Mouse (Mus musculus) cerebellum, adult (tissue): Measurements from ENCODE around the gene Fam173a.
"Not testable (repeated sequence)": the region's sequence is repeated elsewhere in the genome, so short reads cannot be mapped to it uniquely, and the experiment has no call there.

Experiments
- ATAC-seq: cut with Nextera tagmentation; 2 replicates; pipeline ENCODE4 v1.9.2; 2017; ENCODE audit warnings: mild to moderate bottlenecking, moderate library complexity, mixed read lengths; ENCODE audit not compliant: insufficient number of reproducible peaks, low FRiP score, low TSS enrichment

The Fam173a gene

GRCm38 (mm10) chr17:25829558-25830017 lies 36.9 kb upstream of the Fam173a start:
- ATAC-seq: no peak

- ATAC-seq: peak; percentile 27; the same call in 1 of the 2 replicates
These were observed 36.2 kb upstream of the Fam173a start, which contains the start of gene Jmjd8 for GRCm38 (mm10) chr17:25828712-25829557. TSS of gene Jmjd8 (plus strand) at chr17:25828867.

GRCm38 (mm10) chr17:25828223-25828594 lies 35.5 kb upstream of the Fam173a start:
- ATAC-seq: no peak

- ATAC-seq: no peak
These were observed 35.0 kb upstream of the Fam173a start for GRCm38 (mm10) chr17:25827546-25828222.

GRCm38 (mm10) chr17:25827011-25827410 lies 34.3 kb upstream of the Fam173a start:
- ATAC-seq: no peak

DNA sequence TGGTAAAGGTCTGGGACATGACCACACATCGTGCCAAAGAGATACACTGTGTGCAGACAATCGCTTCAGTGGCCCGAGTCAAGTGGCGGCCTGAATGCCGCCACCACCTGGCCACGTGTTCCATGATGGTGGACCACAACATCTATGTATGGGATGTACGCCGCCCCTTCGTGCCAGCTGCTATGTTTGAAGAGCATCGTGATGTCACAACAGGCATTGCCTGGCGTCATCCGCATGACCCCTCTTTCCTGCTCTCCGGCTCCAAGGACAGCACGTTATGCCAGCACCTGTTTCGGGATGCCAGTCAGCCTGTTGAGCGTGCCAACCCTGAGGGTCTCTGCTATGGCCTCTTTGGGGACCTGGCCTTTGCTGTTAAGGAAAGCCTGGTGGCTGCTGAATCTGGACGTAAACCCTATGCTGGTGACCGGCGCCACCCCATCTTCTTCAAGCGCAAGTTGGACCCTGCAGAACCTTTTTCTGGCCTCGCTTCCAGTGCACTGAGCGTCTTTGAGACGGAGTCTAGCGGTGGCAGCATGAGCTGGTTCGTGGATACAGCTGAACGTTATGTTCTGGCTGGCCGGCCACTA lies 33.4 kb upstream of the Fam173a start:
- ATAC-seq: no peak

DNA sequence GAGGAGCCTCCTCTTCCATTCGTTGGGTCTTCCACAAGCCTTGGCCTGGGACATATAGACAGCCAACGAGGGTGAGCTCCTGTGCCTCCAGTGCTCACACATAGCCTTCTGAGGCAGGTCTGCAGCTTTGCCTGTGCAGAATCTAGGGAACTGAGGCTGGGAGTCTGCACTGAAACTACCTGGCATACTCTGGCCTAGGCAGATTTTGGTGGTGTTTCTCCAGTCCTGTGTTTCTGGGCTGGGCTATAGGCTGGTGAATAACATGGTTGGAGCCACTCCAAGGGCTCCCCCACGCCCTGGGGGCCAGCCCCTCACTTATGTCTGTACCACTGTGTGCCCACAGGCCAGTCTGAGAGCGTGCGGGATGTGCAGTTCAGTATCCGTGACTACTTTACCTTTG lies 32.6 kb upstream of the Fam173a start:
- ATAC-seq: no peak

DNA sequence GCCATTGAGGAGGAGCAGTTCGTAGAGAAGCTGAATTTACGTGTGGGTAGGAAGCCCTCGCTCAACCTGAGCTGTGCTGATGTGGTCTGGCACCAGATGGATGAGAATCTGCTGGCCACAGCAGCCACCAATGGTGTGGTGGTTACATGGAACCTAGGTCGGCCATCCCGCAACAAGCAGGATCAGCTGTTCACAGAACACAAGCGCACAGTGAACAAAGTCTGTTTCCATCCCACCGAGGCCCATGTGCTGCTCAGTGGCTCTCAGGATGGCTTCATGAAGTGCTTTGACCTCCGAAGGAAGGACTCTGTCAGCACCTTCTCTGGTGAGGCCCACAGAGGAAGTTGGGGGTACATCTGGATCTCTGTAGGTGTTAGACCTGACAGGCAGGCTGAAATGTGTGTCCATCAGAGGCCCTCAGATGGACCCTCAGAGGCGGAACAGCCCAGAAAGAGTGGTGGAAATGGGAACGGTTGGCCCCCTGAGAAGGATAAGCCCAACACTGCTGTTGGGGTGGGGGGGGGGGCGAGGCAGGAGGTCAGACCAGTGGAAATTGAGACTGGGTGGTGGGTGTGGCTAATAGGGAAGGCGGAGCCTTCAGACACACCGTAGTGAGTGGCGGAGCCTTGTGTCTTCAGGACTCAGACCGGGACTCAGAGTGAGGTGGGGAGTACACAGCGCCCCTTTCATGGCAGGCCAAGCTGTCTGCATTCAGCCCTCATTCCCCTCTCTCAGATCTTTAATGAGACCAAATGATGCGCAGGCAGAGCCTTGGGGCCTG lies 31.9 kb upstream of the Fam173a start:
- ATAC-seq: no peak

DNA sequence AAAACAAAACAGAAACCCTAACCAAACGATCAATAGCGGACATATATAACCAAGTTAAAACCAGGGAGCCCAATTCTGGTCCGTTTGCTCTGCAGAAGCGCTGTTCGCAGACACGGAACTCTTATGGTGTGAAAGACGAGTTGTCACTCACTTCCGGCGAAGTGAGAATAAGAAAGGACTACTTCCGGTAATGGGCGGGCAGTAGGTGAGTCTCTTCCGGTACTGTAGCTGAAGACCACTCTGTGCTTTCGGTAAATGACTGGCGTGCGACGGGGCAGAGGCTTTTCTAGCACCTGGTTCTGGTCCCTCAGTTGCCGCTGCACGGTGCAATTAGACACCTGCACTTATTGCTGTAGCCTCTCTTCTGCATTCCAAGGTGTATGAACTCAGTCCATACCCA lies 30.8 kb upstream of the Fam173a start, which contains the start of gene Wdr24:
Gene Wdr24, plus strand, starts transcription at position 176 of the 400 bp plus-strand sequence.
- ATAC-seq: peak; percentile 68; the same call in 1 of the 2 replicates

- ATAC-seq: no peak
These were observed 26.4 kb upstream of the Fam173a start for GRCm38 (mm10) chr17:25818851-25819780.

- no peak for ATAC-seq
These were observed 25.0 kb upstream of the Fam173a start for GRCm38 (mm10) chr17:25817662-25818061.

GRCm38 (mm10) chr17:25813471-25813870 lies 20.8 kb upstream of the Fam173a start:
- ATAC-seq: no peak

DNA sequence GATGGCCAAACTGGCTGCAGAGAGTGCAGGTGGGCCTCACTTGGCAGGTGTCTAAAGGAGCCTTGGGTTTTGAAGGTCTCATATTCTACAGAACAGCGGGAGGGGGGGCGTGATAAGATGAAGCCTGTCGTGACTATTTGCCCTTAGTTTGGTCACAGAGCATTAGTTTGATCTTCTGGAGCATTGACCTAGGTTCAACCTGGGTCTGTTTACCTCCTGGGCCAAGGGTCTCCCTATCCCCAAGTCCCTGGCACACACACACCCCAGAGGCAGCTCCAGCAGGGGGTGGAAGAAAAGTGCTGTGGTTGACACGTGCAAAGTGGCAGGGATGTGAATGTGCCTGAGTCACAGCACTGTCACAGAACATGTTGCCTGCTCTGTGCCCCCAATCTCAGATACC lies 18.2 kb upstream of the Fam173a start:
- no peak for ATAC-seq

- ATAC-seq: peak; percentile 51
These were observed 17.1 kb upstream of the Fam173a start for GRCm38 (mm10) chr17:25809606-25810340.

GRCm38 (mm10) chr17:25808789-25809605 lies 16.3 kb upstream of the Fam173a start, which contains the start of gene Fbxl16:
TSS of gene Fbxl16 (plus strand) at chr17:25809085.
- peak; percentile 78 for ATAC-seq

DNA sequence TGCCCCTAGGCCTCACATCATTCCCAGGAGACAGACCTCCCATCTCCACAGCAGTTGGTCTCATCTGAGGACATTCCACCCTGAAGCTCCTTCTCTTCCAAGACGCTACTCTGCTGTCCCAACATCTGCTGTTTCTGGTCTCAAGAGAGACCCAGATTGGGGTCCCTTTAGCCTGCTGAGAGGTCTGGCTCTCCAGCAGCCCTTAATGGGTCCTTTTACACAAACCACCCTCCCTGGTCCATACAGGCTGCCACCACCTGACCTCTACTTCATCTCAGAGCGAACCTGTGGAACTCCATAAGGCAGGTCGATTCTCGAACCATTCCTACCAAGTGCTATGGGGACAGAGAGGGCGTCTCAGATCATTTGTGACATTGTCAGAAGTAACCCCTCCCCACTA lies 15.3 kb upstream of the Fam173a start:
- no peak for ATAC-seq

- not testable (repeated sequence) for ATAC-seq
These were observed 14.8 kb upstream of the Fam173a start for GRCm38 (mm10) chr17:25807452-25807851.

- no peak for ATAC-seq
These were observed 13.8 kb upstream of the Fam173a start for GRCm38 (mm10) chr17:25806507-25806906.
